Mouse (Mus musculus): ENCODE measurements around the gene Immt.
A peak's percentile ranks its signal among the peaks of the same experiment; 100 is the strongest.

The Immt gene

GRCm38 (mm10) chr6:71830690-71831580, at the start of gene Immt:
TSS of gene Immt (plus strand) at chr6:71831331.
- DNase-seq (ENCODE audit: low spot score in 2 of 2), result peak; percentile 94 to 97

- no peak for DNase-seq (ENCODE audit: low spot score in 2 of 2)
Measured at GRCm38 (mm10) chr6:71783165-71783564, 48.0 kb upstream of the Immt start.

GRCm38 (mm10) chr6:71788348-71788747, 42.8 kb upstream of the Immt start:
- no peak for DNase-seq (ENCODE audit: low spot score in 2 of 2)

GRCm38 (mm10) chr6:71791771-71792170, 39.4 kb upstream of the Immt start:
- DNase-seq (ENCODE audit: low spot score in 2 of 2), result no peak

- no peak for DNase-seq (ENCODE audit: low spot score in 2 of 2)
Measured at GRCm38 (mm10) chr6:71799391-71799790, 31.7 kb upstream of the Immt start.

GRCm38 (mm10) chr6:71801011-71801713, 30.0 kb upstream of the Immt start:
- no peak for DNase-seq (ENCODE audit: low spot score in 2 of 2)

GRCm38 (mm10) chr6:71801714-71802094, 29.4 kb upstream of the Immt start:
- peak; percentile 59 to 73 for DNase-seq (ENCODE audit: low spot score in 2 of 2)

GRCm38 (mm10) chr6:71803609-71804008, 27.5 kb upstream of the Immt start:
- DNase-seq (ENCODE audit: low spot score in 2 of 2), result no peak

GRCm38 (mm10) chr6:71804061-71804829, 26.9 kb upstream of the Immt start:
- peak; percentile 40 to 72 for DNase-seq (ENCODE audit: low spot score in 2 of 2)

GRCm38 (mm10) chr6:71806713-71807112, 24.4 kb upstream of the Immt start:
- no peak for DNase-seq (ENCODE audit: low spot score in 2 of 2)

- DNase-seq (ENCODE audit: low spot score in 2 of 2), result no peak
Measured at GRCm38 (mm10) chr6:71809890-71810289, 21.2 kb upstream of the Immt start.

- DNase-seq (ENCODE audit: low spot score in 2 of 2), result no peak
Measured at GRCm38 (mm10) chr6:71812820-71813219, 18.3 kb upstream of the Immt start.

- no peak for DNase-seq (ENCODE audit: low spot score in 2 of 2)
Measured at GRCm38 (mm10) chr6:71819764-71820292, 11.3 kb upstream of the Immt start.

GRCm38 (mm10) chr6:71823085-71823484, 8.0 kb upstream of the Immt start:
- no peak for DNase-seq (ENCODE audit: low spot score in 2 of 2)

GRCm38 (mm10) chr6:71823488-71823887, 7.6 kb upstream of the Immt start:
- DNase-seq (ENCODE audit: low spot score in 2 of 2), result peak; percentile 71 to 89

- no peak for DNase-seq (ENCODE audit: low spot score in 2 of 2)
Measured at GRCm38 (mm10) chr6:71823961-71824360, 7.2 kb upstream of the Immt start.

- no peak for DNase-seq (ENCODE audit: low spot score in 2 of 2)
Measured at GRCm38 (mm10) chr6:71826869-71827268, 4.3 kb upstream of the Immt start, which contains the start of gene Mrpl35. TSS of gene Mrpl35 (minus strand) at chr6:71826969.

GRCm38 (mm10) chr6:71829768-71830167, 1.4 kb upstream of the Immt start:
- DNase-seq (ENCODE audit: low spot score in 2 of 2), result no peak

- peak; percentile 95 to 99 for DNase-seq (ENCODE audit: low spot score in 2 of 2)
Measured at GRCm38 (mm10) chr6:71831581-71831960, 440 bp downstream of the Immt start.

GRCm38 (mm10) chr6:71836811-71837210, 5.7 kb downstream of the Immt start:
- no peak for DNase-seq (ENCODE audit: low spot score in 2 of 2)

- DNase-seq (ENCODE audit: low spot score in 2 of 2), result no peak
Measured at GRCm38 (mm10) chr6:71839815-71840214, 8.7 kb downstream of the Immt start.
